Mouse (Mus musculus): ENCODE data around the gene Duox2.

Gene Duox2

GRCm38 (mm10) chr2:122301921-122302573, 3.8 kb upstream of the Duox2 start:
- no peak for DNase-seq

DNA sequence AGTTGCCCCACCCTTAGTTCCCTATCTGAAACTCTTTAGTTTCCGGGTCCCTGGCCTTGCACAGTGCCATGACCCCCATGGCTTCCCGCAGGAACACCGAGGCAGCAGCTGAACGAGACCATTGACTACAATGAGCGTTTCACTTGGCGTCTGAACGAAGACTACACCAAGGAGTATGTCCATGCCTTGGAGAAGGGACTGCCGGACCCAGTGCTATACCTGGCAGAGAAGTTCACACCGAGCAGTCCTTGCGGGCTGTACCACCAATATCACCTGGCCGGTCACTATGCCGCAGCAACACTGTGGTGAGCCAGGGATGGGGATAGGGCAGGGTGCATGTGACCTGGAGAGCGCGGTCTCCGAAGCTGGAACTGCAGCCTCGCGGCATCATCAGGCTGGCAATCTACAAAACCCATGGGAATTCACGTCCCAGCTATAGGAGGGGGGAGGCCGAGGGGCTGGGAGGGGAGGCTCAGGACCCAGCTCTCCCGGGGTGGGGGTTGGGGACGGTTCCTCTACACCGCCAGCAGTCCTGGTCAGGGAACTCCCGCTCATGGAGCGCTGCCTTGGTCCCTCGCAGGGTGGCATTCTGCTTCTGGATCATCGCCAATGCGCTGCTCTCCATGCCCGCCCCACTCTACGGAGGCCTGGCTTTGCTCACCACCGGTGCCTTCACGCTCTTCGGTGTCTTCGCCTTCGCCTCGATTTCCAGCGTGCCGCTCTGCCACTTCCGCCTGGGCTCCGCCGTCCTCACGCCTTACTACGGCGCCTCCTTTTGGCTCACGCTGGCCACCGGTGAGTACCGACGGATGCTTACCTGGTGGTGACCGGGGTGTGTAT, 3.1 kb upstream of the Duox2 start:
- peak; percentile 8 to 15 for DNase-seq

GRCm38 (mm10) chr2:122300656-122301020, 2.4 kb upstream of the Duox2 start:
- DNase-seq = no peak

- no peak for DNase-seq
Observed at GRCm38 (mm10) chr2:122299911-122300655, 1.8 kb upstream of the Duox2 start.

DNA sequence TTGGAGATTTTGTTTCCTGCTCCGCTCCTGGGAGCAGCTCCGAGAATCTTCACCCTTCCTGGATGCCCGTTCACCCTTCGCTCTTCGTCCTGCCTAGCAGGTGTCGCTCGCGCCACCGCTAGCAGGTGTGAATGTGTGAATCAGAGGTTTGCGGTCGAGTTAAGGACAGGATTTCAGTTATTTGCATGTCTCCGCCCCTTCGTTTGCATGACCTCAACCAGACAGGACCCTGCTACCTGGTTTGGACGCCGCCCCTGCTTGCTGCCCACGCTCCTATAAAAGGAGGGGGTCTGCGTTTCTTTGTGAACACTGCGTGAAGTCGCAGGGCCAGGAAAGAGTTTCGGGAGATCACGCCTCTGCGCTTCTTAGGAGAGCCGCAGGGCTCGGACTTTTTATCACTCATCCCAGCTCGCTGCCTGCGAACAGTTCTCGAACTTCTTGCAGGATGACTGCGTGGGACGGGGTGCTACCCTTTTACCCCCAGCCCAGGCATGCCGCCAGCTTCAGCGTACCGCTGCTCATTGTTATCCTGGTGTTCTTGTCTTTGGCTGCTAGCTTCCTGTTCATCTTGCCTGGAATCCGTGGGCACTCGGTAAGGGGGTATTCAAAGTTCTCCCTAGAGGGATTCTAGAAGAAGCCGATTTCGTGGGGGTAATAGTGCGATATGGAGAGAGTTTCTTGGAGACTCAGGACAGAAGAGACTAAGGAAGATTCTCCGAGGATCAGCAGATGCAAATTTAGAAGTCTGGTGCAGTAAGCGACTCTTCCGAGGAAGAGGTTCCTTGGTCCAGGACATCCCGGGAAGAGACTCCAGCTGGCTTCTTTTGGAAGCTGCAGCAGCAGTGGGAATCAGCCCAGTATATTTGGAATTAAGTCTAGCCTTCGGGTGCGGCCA, 594 bp upstream of the Duox2 start, which contains the start of gene Duoxa2:
Gene Duoxa2 (plus strand): TSS at position 305 of the 895 bp plus-strand sequence.
- DNase-seq = peak in 1 of 2 experiments; percentile 21

- DNase-seq = no peak
Observed at GRCm38 (mm10) chr2:122297271-122298095, 766 bp downstream of the Duox2 start.

DNA sequence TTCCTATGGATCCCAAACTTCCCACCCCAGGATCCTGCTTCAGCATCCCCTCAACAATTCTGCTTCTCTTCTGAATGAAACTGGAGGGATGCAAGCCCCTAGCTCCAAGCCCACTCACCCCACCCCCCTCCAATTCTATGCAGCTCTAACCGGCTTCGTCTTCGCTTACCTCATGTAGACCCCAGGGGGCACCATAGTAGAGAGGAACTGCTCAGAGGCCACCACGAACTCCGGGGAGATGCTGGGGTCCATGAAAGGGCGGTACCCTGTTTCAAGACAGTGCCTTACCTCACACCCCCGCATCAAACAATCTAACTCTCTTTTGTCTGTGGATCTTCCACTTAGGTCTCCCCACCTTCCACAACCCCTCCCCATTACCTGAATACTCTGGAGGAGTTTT, 3.3 kb downstream of the Duox2 start:
- DNase-seq = no peak

- DNase-seq = no peak
Observed at GRCm38 (mm10) chr2:122286137-122286536, 12.1 kb downstream of the Duox2 start.

DNA sequence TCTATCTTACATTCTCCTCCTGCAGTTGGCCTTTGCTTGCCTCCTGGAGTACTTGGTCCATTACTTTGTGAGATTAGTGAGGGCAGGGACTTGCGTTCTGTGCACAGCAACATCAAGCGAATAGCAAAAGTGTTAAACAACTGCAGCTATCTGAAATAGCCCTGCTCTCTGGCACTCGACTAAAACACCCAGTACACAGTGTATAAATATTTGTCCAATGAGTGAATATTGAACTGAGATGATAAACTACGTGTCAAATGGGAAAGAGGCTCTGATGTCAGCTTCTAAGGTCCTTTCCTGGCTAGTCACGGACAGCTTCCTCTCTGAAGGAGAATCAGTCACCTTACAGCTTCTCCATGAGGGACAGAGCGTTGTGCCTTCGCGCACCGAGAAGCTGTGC, 14.2 kb downstream of the Duox2 start:
- no peak for DNase-seq

- DNase-seq = no peak
Observed at GRCm38 (mm10) chr2:122278769-122279168, 19.5 kb downstream of the Duox2 start.

- peak in 1 of 2 experiments; percentile 5 for DNase-seq
Observed at GRCm38 (mm10) chr2:122266407-122267193, 31.6 kb downstream of the Duox2 start.

- DNase-seq = no peak
Observed at GRCm38 (mm10) chr2:122264690-122265089, 33.6 kb downstream of the Duox2 start.

DNA sequence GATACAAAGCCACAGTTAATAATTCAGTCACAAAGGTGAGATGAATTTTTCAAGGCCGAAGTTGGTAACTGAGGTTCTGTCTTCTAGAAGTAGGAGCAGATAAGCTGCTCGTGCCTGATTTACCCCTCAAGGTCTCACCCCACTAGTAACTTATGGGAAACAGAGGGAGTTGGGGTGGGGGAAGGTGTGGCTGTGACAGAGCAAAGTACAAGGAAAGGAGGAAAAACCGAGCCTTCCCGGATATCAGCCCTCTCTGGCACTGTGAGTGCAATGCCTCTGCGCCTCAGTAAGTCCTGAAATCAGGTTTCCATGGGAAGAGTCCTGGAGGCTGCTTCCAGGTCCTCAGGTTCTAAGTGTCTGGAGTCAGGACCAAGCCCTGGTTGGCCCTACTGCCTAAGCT, 37.5 kb downstream of the Duox2 start:
- no peak for DNase-seq

- DNase-seq = no peak
Observed at GRCm38 (mm10) chr2:122255997-122256396, 42.3 kb downstream of the Duox2 start.

DNA sequence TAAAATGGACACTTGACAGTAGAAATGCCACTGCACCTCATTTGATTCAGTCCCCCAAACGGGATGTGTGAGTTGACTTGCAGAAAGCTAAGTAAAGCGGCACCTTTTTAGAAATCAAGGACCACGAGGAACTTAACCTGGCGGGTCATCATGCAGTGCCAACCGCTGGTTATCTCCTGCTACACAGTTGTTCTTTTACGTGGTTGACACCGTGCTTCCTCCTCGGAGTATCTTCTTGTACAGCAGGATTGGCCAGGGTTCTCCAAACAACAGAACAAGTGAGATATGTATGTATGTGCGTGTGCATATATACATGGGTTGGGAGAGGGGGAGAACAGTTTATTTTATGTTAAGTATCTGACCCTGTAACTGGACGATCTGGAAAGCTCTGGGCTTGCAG, 50.5 kb downstream of the Duox2 start:
- no peak for DNase-seq

DNA sequence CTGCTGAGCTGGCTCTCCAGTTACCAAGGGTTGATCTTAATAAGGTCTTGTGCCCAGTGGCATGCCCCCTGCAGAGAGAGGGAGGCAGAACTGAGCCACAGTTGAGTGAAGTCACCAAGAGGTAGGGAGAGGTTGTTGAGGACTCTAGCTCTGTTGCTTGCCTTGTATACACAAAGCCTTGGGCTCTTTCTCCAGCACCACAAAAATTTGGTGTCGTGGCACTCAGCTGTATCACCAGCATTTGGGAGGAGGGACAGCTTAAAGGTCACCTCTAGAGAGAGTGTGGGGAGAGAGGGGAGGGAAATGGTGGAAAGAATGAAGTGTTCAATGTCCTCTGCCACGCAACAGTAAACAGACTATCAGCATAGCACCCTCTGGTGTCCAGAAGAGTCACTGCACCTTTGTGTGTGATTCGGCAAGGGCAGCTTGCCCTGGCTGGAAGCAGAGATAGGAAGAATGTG, 54.5 kb downstream of the Duox2 start:
- peak; percentile 68 to 78 for DNase-seq

DNA sequence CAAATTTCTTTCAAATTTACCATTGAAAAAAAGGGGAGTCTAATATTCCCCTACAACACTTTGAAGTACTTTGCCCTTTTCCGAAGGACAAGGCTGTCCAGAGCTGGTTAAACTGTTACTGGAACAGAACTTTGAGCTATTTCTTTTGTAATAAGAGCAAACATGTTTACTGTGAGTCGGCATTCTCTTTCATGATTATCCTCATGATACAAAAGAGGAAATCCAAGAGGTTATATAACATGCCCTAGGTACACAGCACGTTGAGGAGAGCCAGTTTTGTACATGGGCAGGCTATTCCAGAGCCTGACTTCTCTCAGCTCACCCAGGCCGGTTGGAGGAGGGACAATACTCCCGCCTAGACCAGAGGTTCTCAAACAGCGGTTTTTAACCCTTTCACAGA, 56.3 kb downstream of the Duox2 start:
- DNase-seq = peak in 1 of 2 experiments; percentile 10

DNA sequence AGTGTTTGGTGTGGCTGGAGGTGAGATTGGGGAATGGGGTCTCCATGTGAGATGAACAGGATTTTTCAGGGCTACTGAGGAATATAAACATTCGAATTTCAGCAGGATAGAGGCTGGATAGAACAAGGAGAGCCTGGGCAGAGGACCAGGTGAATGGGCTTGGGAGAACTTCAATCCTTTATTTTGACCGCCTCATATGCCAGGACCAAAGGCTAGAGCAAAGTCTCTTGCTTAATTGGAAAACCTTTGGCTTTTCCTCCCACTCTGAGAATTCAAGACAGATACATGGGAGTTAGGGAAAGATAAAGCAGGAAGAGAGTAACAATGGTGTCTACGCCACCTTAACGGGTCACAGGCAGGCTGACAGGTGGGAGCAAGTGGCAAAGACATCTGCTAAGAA, 57.0 kb downstream of the Duox2 start:
- no peak for DNase-seq

- no peak for DNase-seq
Observed at GRCm38 (mm10) chr2:122240735-122241134, 57.5 kb downstream of the Duox2 start.

DNA sequence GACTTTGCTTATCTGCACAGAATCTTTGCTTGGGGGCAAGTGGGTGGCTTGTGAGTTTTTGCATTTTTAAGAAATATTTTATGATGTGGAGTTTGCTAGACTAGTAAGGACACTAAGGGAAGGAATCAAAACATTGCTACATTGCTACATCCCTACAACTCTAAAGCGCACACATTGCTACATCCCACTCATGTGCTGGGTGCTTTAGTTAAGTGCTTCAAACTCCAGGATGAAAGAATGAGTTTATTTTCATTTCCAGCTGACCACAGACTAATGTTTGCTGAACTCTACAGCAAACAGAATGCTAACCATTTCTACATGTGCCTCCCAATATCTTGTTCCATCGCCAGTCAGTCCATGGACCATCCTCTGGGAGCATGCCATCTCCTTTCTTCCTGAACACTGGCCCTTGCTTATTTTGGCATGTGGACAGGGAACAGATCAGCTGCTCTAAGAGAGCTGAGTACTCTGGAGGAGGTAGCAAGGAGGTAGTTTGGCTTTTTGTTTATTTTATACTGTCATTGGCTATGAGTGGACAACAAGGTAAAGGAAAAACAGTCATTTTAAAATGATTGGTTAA, 60.3 kb downstream of the Duox2 start:
- DNase-seq = peak; percentile 7 to 34
